Mouse (Mus musculus): ENCODE measurements around the gene Olfr360.
"Not testable (repeated sequence)": the region's sequence is repeated elsewhere in the genome, so short reads cannot be mapped to it uniquely, and the experiment has no call there.

- not testable (repeated sequence) for TF ChIP-seq CTCF (IDR thresholded peaks at IDR 0.05; ENCODE audit: low read depth, low read length); GATA1 (IDR thresholded peaks at IDR 0.05; ENCODE audit: borderline replicate concordance, low read length); POLR2AphosphoS5 (IDR thresholded peaks at IDR 0.05; ENCODE audit: insufficient replicate concordance, low read depth, low read length); TAL1 (conservative IDR thresholded peaks at IDR 0.05; ENCODE audit: low read depth, low read length); GATA2 (IDR thresholded peaks at IDR 0.05; ENCODE audit: borderline replicate concordance, low read depth, low read length)
Observed at GRCm38 (mm10) chr2:37089190-37089589, 23.6 kb downstream of the Olfr360 start, which contains the start of gene Olfr361.

Measured in G1E (cell line).